Mouse (Mus musculus) E14TG2a.4 (cell line): ENCODE measurements around the gene Prss45.

ENCODE experiments used
- CTCF ChIP-seq: conservative IDR thresholded peaks from 2 replicates; pipeline ENCODE4 v1.5.1; 2014; ENCODE audit warnings: low read length
- NANOG ChIP-seq: IDR thresholded peaks from 2 replicates; pipeline ENCODE4 v1.6.1; 2014; ENCODE audit warnings: borderline replicate concordance, low read length, mixed read lengths
- POU5F1 ChIP-seq: IDR thresholded peaks from 2 replicates; pipeline ENCODE4 v1.6.1; 2014; ENCODE audit warnings: low read length, borderline replicate concordance

DNA sequence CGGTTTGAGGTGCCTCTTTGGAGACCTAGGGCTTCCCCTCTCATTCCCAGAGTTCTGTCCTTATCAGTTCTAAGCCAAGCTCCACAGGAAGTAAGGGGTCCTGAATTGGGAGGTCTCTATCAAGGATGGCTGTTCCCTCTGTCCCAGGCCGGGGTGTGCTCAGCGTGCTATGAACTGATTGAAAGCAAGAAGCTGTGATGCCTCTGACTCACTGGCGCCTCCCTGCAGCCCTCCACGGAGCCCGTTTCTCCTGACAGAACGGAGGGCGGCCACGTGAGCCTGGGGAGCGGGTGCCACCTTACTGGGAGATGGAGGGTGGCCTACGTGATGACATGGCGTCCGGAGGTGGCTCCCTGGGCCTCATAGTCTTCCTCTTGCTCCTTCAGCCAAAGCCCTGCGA lies 36.5 kb upstream of the Prss45 start, which contains the start of gene Prss42:
- TF ChIP-seq NANOG (no peak), CTCF (no peak), POU5F1 (no peak)
